30 mouse cellular contexts compared by ENCODE assay signal in the genomic region with DNA sequence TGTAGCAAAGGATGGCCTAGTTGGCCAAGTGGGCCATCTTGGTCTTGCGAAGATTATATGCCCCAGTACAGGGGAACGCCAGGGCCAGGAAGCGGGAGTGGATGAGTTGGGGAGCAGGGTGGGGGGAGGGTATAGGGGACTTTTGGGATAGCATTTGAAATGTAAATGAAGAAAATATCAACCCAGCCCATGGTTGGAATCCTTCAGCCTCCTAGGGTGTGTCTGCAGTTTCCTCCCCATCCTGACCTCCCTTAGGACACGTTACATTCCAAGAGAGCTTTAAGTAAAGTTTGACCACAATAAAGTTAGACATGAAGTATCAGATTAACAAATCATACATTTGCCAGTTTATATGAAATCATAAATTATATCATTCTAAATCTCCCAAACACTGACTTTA.
"Had no signal": no experiment of that assay in that cellular context is flagged by ENCODE, and none has a peak within 500 bp of the region (broad histone marks: within the 10 kb centered on the region; RNA-seq: fewer than 3 reads in every experiment).

No protein-coding gene starts in this region.

- H3K36me3 ChIP-seq: limb, embryonic 10.5 days; limb, embryonic 12.5 days; limb, embryonic 13.5 days; limb, embryonic 15.5 days; liver, embryonic 12.5 days; liver, embryonic 13.5 days; liver, embryonic 15.5 days; lung, embryonic 15.5 days; midbrain, embryonic 10.5 days; midbrain, embryonic 12.5 days; midbrain, embryonic 13.5 days; midbrain, embryonic 15.5 days; neural tube, embryonic 12.5 days had no signal

- H3K4me2 ChIP-seq: limb, embryonic 12.5 days; limb, embryonic 13.5 days; limb, embryonic 15.5 days; liver, embryonic 11.5 days; liver, embryonic 12.5 days; liver, embryonic 13.5 days; liver, embryonic 15.5 days; lung, embryonic 14.5 days; lung, embryonic 15.5 days; midbrain, embryonic 11.5 days; midbrain, embryonic 12.5 days; midbrain, embryonic 13.5 days; midbrain, embryonic 15.5 days; neural tube, embryonic 12.5 days had no signal

- H3K4me1 ChIP-seq: limb, embryonic 10.5 days; limb, embryonic 12.5 days; limb, embryonic 13.5 days; limb, embryonic 15.5 days; lung, embryonic 15.5 days; megakaryocyte, embryonic 14.5 days; midbrain, embryonic 10.5 days; midbrain, embryonic 12.5 days; midbrain, embryonic 13.5 days; midbrain, embryonic 15.5 days; neural tube, embryonic 12.5 days had no signal

- H3K27me3 ChIP-seq: limb, embryonic 12.5 days; limb, embryonic 13.5 days; limb, embryonic 15.5 days; liver, embryonic 12.5 days; liver, embryonic 13.5 days; liver, embryonic 15.5 days; lung, embryonic 15.5 days; midbrain, embryonic 12.5 days; midbrain, embryonic 13.5 days; midbrain, embryonic 15.5 days; neural tube, embryonic 12.5 days had no signal

- H3K27ac ChIP-seq: limb, embryonic 10.5 days; limb, embryonic 12.5 days; limb, embryonic 13.5 days; limb, embryonic 15.5 days; liver, embryonic 12.5 days; liver, embryonic 13.5 days; liver, embryonic 14.5 days; liver, embryonic 15.5 days; lung, embryonic 15.5 days; macrophage; midbrain, embryonic 10.5 days; midbrain, embryonic 12.5 days; midbrain, embryonic 13.5 days; midbrain, embryonic 15.5 days; neural tube, embryonic 12.5 days had no signal

- H3K4me3 ChIP-seq: limb, embryonic 10.5 days; limb, embryonic 12.5 days; limb, embryonic 13.5 days; limb, embryonic 15.5 days; liver, embryonic 12.5 days; liver, embryonic 13.5 days; liver, embryonic 15.5 days; lung, embryonic 15.5 days; megakaryocyte, embryonic 14.5 days; midbrain, embryonic 10.5 days; midbrain, embryonic 12.5 days; midbrain, embryonic 13.5 days; midbrain, embryonic 15.5 days; myocyte; neural tube, embryonic 12.5 days had no signal

- H3K9ac ChIP-seq: limb, embryonic 12.5 days; limb, embryonic 13.5 days; limb, embryonic 15.5 days; liver, embryonic 12.5 days; liver, embryonic 13.5 days; liver, embryonic 14.5 days; liver, embryonic 15.5 days; liver, postnatal 0 days; lung, embryonic 14.5 days; lung, embryonic 15.5 days; midbrain, embryonic 12.5 days; midbrain, embryonic 13.5 days; midbrain, embryonic 15.5 days; neural tube, embryonic 12.5 days had no signal

- DNase-seq: left cerebral cortex, postnatal 4 days; liver; liver, embryonic 13.5 days; liver, postnatal 0 days; lung, adult 18-20 months; lung, adult 2 months; lung, embryonic 14.5 days; lung, postnatal 10 days; lung, postnatal 14 days; lung, postnatal 36 days had no signal

- H3K9me3 ChIP-seq: limb, embryonic 10.5 days; limb, embryonic 12.5 days; limb, embryonic 13.5 days; limb, embryonic 15.5 days; liver, embryonic 12.5 days; liver, embryonic 13.5 days; liver, embryonic 15.5 days; lung, embryonic 15.5 days; midbrain, embryonic 10.5 days; midbrain, embryonic 12.5 days; midbrain, embryonic 13.5 days; midbrain, embryonic 15.5 days; neural tube, embryonic 12.5 days had no signal

- ATAC-seq: liver, embryonic 12.5 days; liver, postnatal 0 days; lung, postnatal 0 days; midbrain, embryonic 13.5 days; midbrain, embryonic 15.5 days; midbrain, embryonic 16.5 days had no signal
